Mouse (Mus musculus) lung, postnatal 0 days (tissue): Measurements from ENCODE around the gene Eif2s2. TPM values are rescaled to one million over a fixed set of nuclear protein-coding genes. Genes with fewer than 3 reads are reported as not detected.
A peak's percentile ranks its signal among the peaks of the same experiment; 100 is the strongest.
"Not testable (repeated sequence)": the region's sequence is repeated elsewhere in the genome, so short reads cannot be mapped to it uniquely, and the experiment has no call there.

Experiments
- ATAC-seq: fragments of 200-750 bp; cut with Nextera tagmentation; 2 replicates; pipeline ENCODE4 v1.8.0; 2017; ENCODE audit warnings: moderate library complexity
- DNase-seq: peaks from one replicate; pipeline ENCODE4 v3.0.0-alpha.2; 2016; ENCODE audit warnings: low spot score
- H3K27ac ChIP-seq: fragments of 300-500 bp; sonication (generic); 2 replicates; pipeline ENCODE4 v1.5.1; 2014; ENCODE audit warnings: antibody characterized with exemption, mild to moderate bottlenecking, low read length, mixed read lengths
- H3K27me3 ChIP-seq: fragments of 300-500 bp; sonication (generic); replicated peaks from 2 replicates; pipeline ENCODE4 v1.6.1; 2014; ENCODE audit warnings: low read length, mixed read lengths; ENCODE audit not compliant: insufficient read depth
- H3K36me3 ChIP-seq: fragments of 300-500 bp; sonication (generic); 2 replicates; pipeline ENCODE4 v1.6.1; 2014; ENCODE audit warnings: low read length, mixed read lengths; ENCODE audit not compliant: insufficient read depth
- H3K4me1 ChIP-seq: fragments of 300-500 bp; sonication (generic); 2 replicates; pipeline ENCODE4 v1.6.1; 2014; ENCODE audit warnings: antibody characterized with exemption, low read depth, low read length, mixed read lengths; ENCODE audit not compliant: insufficient read depth
- H3K4me2 ChIP-seq: fragments of 300-500 bp; sonication (generic); replicated peaks from 2 replicates; pipeline ENCODE4 v1.6.1; 2014; ENCODE audit warnings: low read depth, mild to moderate bottlenecking, low read length, moderate library complexity, mixed read lengths
- H3K4me3 ChIP-seq: fragments of 300-500 bp; sonication (generic); 2 replicates; pipeline ENCODE4 v1.5.1; 2014; ENCODE audit warnings: low read depth, low read length
- H3K9ac ChIP-seq: fragments of 300-500 bp; sonication (generic); replicated peaks from 2 replicates; pipeline ENCODE4 v1.6.1; 2014; ENCODE audit warnings: low read depth, mild to moderate bottlenecking
- H3K9me3 ChIP-seq: fragments of 300-500 bp; sonication (generic); 2 replicates; pipeline ENCODE4 v1.6.1; 2016; ENCODE audit warnings: low read length, mixed read lengths
- CTCF ChIP-seq: IDR thresholded peaks from 2 replicates; pipeline ENCODE4 v1.5.1; 2016; ENCODE audit warnings: antibody characterized with exemption, mild to moderate bottlenecking
- EP300 ChIP-seq: IDR thresholded peaks from 2 replicates; pipeline ENCODE4 v1.6.1; 2016; ENCODE audit warnings: antibody characterized with exemption, mild to moderate bottlenecking, control low read depth
- WGBS: fragments of 180-500 bp; shearing (Covaris S2); extraction: QIAGEN DNeasy Blood & Tissue Kit; methylation state at CpG from one replicate; pipeline ENCODE4 v1.1.7; 2014; 5-methylcytosine and 5-hydroxymethylcytosine counted together
- polyA plus RNA-seq: library from polyadenylated mRNA; unstranded; fragments of >200 nt; fragmentation: Nextera tagmentation; extraction: Ambion mirVana; gene quantifications from 2 replicates; pipeline ENCODE4 v1.2.1, GENCODE M21; 2015

Gene Eif2s2
- polyA plus RNA-seq, 1 experiment from 2014 or later, result 59.8 TPM

DNA sequence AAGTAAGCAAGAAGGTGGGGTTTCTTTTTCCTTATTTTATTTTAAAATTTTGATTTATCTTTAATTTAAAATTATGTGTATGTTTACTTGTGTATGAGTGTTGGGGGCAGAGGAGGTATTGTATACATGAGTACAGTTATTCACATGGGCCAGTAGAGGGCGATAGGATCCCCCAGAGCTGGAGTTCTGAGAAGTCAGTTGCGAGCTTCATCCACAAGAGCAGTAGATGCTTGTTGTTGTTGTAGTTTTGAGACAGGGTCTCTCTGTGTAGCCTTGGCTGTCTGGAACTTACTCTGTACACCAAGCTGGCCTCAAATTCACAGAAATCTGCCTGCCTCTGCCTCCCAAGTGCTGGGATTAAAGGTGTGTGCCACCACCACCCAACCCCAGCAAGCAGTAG, 23.8 kb upstream of the Eif2s2 start:
- DNase-seq, result peak; percentile 77

DNA sequence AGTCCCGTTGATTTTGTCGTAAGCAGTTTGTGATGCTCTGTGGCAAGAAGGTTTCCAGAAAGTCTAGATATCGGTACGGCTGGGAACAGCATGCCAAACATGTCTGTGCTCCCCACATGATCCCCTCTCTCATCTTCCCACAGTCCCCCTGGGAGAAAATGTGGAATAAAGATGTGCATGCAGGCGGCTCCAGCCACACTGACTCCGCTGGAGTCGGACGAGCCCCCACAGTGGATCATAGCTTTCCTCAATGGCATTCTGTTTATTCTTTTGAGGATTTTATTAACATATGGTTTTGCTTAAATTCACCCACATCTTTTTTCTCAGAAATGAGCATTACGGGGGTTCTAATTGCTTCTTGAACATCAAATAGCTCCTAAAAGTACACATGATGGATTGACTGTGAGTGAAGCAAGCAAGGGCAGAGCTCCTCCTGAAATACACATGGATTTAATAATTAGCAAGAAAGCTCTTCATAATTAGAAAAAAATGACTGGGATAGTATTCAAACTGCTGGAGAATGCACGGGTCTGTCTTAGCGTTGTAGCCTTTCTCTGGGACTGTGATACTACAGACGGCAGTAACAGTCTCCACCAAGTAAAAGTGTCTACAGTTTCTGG, 23.3 kb upstream of the Eif2s2 start:
- ATAC-seq (no peak), DNase-seq (peak; percentile 10)
- H3K9ac ChIP-seq, result no peak overlapping the region
- H3K27ac ChIP-seq, result no peak overlapping the region
- H3K36me3 ChIP-seq, result no peaks in the 10 kb centered on the region
- no peak overlapping the region for H3K4me2 ChIP-seq
- H3K4me1 ChIP-seq, result no peaks in the 10 kb centered on the region
- WGBS, result 56% methylated on average over 12 of the region's 12 CpGs
- H3K27me3 ChIP-seq, result no peaks in the 10 kb centered on the region
- H3K9me3 ChIP-seq, result no peaks in the 10 kb centered on the region
- TF ChIP-seq CTCF (no peak), EP300 (0 out of 2 replicates have a peak, but pooled peaks have one; percentile 16)
- H3K4me3 ChIP-seq, result no peak overlapping the region

More for the DNA sequence above, 23.8 kb upstream of the Eif2s2 start:
- Histone ChIP-seq H3K9me3 (no peaks in the 10 kb centered on the region), H3K9ac (no peak overlapping the region), H3K36me3 (no peaks in the 10 kb centered on the region), H3K4me1 (no peaks in the 10 kb centered on the region), H3K27me3 (no peaks in the 10 kb centered on the region), H3K27ac (no peak overlapping the region), H3K4me3 (no peak overlapping the region), H3K4me2 (no peak overlapping the region)
- 3% methylated on average over 2 of the region's 2 CpGs for WGBS
- ATAC-seq, result peak; percentile 41; the same call in 1 of the 2 replicates
- TF ChIP-seq CTCF, result peak; percentile 75
- TF ChIP-seq EP300, result no peak

DNA sequence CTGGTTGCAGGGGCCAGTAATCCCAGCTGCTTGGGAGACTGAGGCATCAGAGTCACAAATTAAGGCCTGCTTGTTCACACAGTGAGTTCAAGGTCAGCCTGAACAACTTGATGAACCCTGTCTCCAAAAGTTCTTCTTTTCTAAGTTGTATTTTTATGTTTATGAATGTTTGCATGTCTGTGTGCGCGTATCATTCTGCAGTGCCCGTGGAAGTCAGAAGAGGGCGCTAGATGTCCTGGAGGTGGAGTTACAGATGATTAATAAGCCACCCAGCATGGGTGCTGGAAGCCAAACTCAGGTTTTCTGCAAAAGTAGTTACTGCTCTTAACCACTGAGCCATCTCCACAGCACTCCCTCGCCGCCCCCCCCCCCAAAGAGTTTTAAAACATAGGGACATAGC, 17.1 kb upstream of the Eif2s2 start:
- no peak overlapping the region for H3K27ac ChIP-seq
- H3K9ac ChIP-seq, result no peak overlapping the region
- H3K27me3 ChIP-seq, result no peaks in the 10 kb centered on the region
- no peak for DNase-seq
- no peaks in the 10 kb centered on the region for H3K9me3 ChIP-seq
- H3K4me2 ChIP-seq, result no peak overlapping the region
- WGBS, result 77% methylated on average over 6 of the region's 6 CpGs
- H3K4me3 ChIP-seq, result no peak overlapping the region
- H3K4me1 ChIP-seq, result no peaks in the 10 kb centered on the region
- TF ChIP-seq CTCF (peak; percentile 32; the same call in 1 of the 2 replicates), EP300 (no peak)
- no peaks in the 10 kb centered on the region for H3K36me3 ChIP-seq
- ATAC-seq, result no peak

DNA sequence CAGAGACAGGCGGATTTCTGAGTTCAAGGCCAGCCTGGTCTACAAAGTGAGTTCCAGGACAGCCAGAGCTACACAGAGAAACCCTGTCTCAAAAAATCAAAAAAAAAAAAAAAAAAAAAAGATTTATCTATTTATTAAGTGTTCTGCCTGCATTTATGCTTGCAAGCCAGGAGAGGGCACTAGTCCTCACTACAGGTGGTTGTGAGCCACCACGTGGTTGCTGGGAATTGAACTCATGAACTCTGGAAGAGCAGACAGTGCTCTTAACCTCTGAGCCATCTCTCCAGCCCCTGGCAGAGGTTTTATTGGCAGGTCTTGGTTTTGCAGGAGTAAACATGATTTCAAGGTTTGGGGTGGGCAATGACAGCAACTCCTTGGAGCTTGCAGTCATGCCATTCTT, 15.5 kb upstream of the Eif2s2 start:
- not testable (repeated sequence) for H3K36me3 ChIP-seq, H3K27me3 ChIP-seq, H3K4me3 ChIP-seq, H3K4me1 ChIP-seq, H3K9ac ChIP-seq, ATAC-seq, H3K9me3 ChIP-seq, H3K27ac ChIP-seq, DNase-seq, H3K4me2 ChIP-seq
- WGBS, result 48% methylated on average over 2 of the region's 2 CpGs
- TF ChIP-seq CTCF, result peak; percentile 38

DNA sequence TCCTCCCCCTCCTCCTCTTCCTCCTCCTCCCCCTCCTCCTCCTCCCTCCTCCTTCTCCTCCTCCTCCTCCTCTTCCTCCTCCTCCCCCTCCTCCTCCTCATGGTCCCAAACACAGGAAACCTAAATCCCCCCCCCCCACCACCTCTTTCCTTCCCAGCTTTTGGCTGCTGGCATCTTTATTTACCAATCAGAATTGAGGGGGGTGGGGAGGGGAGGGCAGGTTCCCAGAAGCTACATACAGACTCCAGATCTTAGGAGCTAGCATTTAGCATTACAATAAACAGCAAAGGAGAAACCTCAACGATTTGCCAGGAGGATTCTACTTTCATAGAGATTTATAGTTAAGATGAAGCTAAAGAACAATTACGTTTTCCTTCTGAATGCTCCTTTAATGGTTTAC, 13.1 kb upstream of the Eif2s2 start:
- Histone ChIP-seq H3K4me3 (no peak overlapping the region), H3K4me1 (no peaks in the 10 kb centered on the region), H3K9ac (no peak overlapping the region), H3K36me3 (no peaks in the 10 kb centered on the region), H3K9me3 (no peaks in the 10 kb centered on the region), H3K27ac (no peak overlapping the region), H3K27me3 (no peaks in the 10 kb centered on the region), H3K4me2 (no peak overlapping the region)
- ATAC-seq (no peak), DNase-seq (no peak)
- no peak for TF ChIP-seq CTCF
- no peak for TF ChIP-seq EP300
- 49% methylated on average over 2 of the region's 2 CpGs for WGBS

DNA sequence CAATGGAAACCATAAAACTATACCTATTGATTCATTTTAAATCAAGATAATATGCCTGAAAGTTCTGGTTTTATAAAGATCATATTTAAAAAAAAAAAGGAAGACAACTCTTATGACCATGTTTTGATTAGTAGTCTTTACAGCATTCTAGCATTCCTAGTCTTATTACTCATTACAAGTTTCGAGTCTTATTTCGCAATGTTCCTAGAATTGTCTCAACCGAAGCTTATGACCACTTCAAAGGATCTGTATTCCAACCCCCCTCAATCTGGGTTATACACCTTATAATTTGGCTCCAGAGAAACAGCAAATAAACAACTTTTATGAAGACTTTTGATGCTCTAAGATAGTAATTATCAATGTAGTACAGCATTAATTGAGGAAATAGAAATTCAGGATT, 9.4 kb upstream of the Eif2s2 start:
- H3K36me3 ChIP-seq, result no peaks in the 10 kb centered on the region
- TF ChIP-seq EP300 (no peak), CTCF (no peak)
- H3K9me3 ChIP-seq, result no peaks in the 10 kb centered on the region
- DNase-seq (peak; percentile 53), ATAC-seq (no peak)
- no peaks in the 10 kb centered on the region for H3K4me1 ChIP-seq
- H3K4me2 ChIP-seq, result no peak overlapping the region
- 62% methylated on average over 3 of the region's 3 CpGs for WGBS
- H3K27me3 ChIP-seq, result no peaks in the 10 kb centered on the region
- no peak overlapping the region for H3K27ac ChIP-seq
- H3K9ac ChIP-seq, result no peak overlapping the region
- H3K4me3 ChIP-seq, result no peak overlapping the region

DNA sequence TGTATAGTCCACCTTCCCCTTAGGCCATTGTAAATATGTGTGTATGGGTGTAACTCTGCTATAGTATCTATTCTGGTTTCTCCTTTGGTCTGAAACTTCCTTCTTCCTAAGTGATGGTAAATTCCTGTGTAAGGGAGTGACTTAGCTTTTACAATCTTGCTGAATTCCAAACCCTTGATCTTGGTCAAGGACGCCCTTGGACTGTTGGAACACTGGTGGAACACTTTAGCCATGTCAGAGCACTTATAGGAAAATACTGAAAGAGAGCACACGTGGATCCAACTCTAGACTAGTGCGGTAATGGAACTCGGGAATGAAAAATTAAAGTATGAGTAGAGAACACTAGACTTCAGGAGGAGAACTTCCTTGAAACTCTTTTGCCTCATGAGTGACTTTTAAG, 6.7 kb upstream of the Eif2s2 start:
- not testable (repeated sequence) for ATAC-seq, H3K9ac ChIP-seq, H3K4me3 ChIP-seq, H3K27me3 ChIP-seq, H3K4me1 ChIP-seq, H3K36me3 ChIP-seq, H3K4me2 ChIP-seq, H3K27ac ChIP-seq, DNase-seq, H3K9me3 ChIP-seq
- WGBS, result 54% methylated on average over 4 of the region's 4 CpGs

DNA sequence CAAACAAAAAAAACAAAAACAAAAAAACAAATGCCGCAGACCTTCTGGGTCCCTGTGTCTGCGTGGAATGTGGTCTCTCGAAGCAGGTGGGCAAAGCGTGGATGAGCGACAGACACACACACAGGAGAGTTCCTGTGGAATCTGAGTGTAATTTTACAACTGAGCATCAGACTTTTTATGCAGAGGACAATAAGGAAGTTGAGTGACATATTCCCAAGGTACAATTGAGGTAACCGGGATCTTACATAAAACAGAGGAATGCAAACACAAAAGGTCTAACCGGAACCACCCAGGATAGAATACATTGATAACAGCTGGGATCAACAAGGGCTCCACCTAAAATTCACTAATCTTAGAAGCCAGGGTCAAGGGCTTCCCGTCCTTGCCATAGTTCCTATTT, 6.3 kb upstream of the Eif2s2 start:
- not testable (repeated sequence) for DNase-seq, H3K27ac ChIP-seq, H3K9ac ChIP-seq, H3K4me3 ChIP-seq, ATAC-seq, H3K4me1 ChIP-seq, H3K27me3 ChIP-seq, H3K9me3 ChIP-seq, H3K36me3 ChIP-seq, H3K4me2 ChIP-seq
- 81% methylated on average over 8 of the region's 8 CpGs for WGBS
